Mouse (Mus musculus) olfactory bulb, adult 2 months (tissue): ENCODE measurements at regions not wholly inside any gene's neighbourhood (a gene's known extent, or its start where the extent isn't known, plus 50 kb on each side); places are given as distances from the start of the nearest gene placed in this dataset.

Experiments
- H3K27ac ChIP-seq: fragments of 200-500 bp; 2 replicates; pipeline ENCODE4 v1.5.1; 2012; ENCODE audit warnings: low read depth, low read length; ENCODE audit not compliant: insufficient read depth
- H3K4me1 ChIP-seq: fragments of 200-500 bp; 2 replicates; pipeline ENCODE4 v1.6.1; 2012; ENCODE audit warnings: low read length; ENCODE audit not compliant: control insufficient read depth, insufficient read depth
- H3K4me3 ChIP-seq: fragments of 200-500 bp; 2 replicates; pipeline ENCODE4 v1.5.1; 2012; ENCODE audit warnings: mild to moderate bottlenecking, low read depth, low read length, moderate library complexity; ENCODE audit not compliant: insufficient read depth
- CTCF ChIP-seq: fragments of 200-500 bp; IDR thresholded peaks from 2 replicates; pipeline ENCODE4 v1.5.1; 2012; ENCODE audit warnings: low read depth, mild to moderate bottlenecking, low read length, moderate library complexity; ENCODE audit not compliant: insufficient read depth
- POLR2A ChIP-seq: fragments of 200-500 bp; IDR thresholded peaks from 2 replicates; pipeline ENCODE4 v1.6.1; 2012; ENCODE audit warnings: mild to moderate bottlenecking, low read depth, low read length, moderate library complexity; ENCODE audit not compliant: insufficient read depth
- WGBS: fragments of 180-500 bp; shearing (Covaris S2); methylation state at CpG from one replicate; pipeline ENCODE4 v1.1.7; 2018; 5-methylcytosine and 5-hydroxymethylcytosine counted together

GRCm38 (mm10) chr12:56242803-56243202 lies 102.9 kb downstream of the Mbip start:
- Histone ChIP-seq H3K4me1 (no peaks in the 10 kb centered on the region), H3K4me3 (no peak overlapping the region), H3K27ac (no peak overlapping the region)
- WGBS = 74% methylated on average over 5 of the region's 5 CpGs
- TF ChIP-seq POLR2A (no peak), CTCF (no peak)

GRCm38 (mm10) chr12:56241735-56242134 lies 104.0 kb downstream of the Mbip start:
- 21% methylated on average over 5 of the region's 5 CpGs for WGBS
- H3K4me3 ChIP-seq = no peak overlapping the region
- H3K27ac ChIP-seq = no peak overlapping the region
- no peaks in the 10 kb centered on the region for H3K4me1 ChIP-seq
- TF ChIP-seq POLR2A (no peak), CTCF (no peak)

- TF ChIP-seq POLR2A = no peak
- H3K4me3 ChIP-seq = no peak overlapping the region
- no peaks in the 10 kb centered on the region for H3K4me1 ChIP-seq
- 74% methylated on average over 12 of the region's 12 CpGs for WGBS
- no peak overlapping the region for H3K27ac ChIP-seq
Observed at GRCm38 (mm10) chr12:56240206-56240605, 105.5 kb downstream of the Mbip start.

GRCm38 (mm10) chr12:56234571-56234970 lies 111.1 kb downstream of the Mbip start:
- Histone ChIP-seq H3K27ac (no peak overlapping the region), H3K4me1 (no peaks in the 10 kb centered on the region), H3K4me3 (no peak overlapping the region)
- WGBS = 82% methylated on average over 6 of the region's 6 CpGs
- TF ChIP-seq CTCF (no peak), POLR2A (no peak)

- Histone ChIP-seq H3K27ac (no peak overlapping the region), H3K4me1 (no peaks in the 10 kb centered on the region), H3K4me3 (no peak overlapping the region)
- TF ChIP-seq POLR2A (no peak), CTCF (no peak)
Observed at GRCm38 (mm10) chr12:56233209-56233608, 112.5 kb downstream of the Mbip start.

- Histone ChIP-seq H3K4me1 (no peaks in the 10 kb centered on the region), H3K27ac (no peak overlapping the region), H3K4me3 (no peak overlapping the region)
- 93% methylated on average over 3 of the region's 3 CpGs for WGBS
- TF ChIP-seq CTCF (no peak), POLR2A (no peak)
Observed at GRCm38 (mm10) chr12:56224142-56224895, 121.4 kb downstream of the Mbip start.

- TF ChIP-seq POLR2A = no peak
- no peak overlapping the region for H3K27ac ChIP-seq
- no peaks in the 10 kb centered on the region for H3K4me1 ChIP-seq
- 78% methylated on average over 3 of the region's 3 CpGs for WGBS
- no peak overlapping the region for H3K4me3 ChIP-seq
Observed at GRCm38 (mm10) chr12:56193524-56193923, 152.2 kb downstream of the Mbip start.

GRCm38 (mm10) chr12:56189562-56189961 lies 156.1 kb downstream of the Mbip start:
- no peaks in the 10 kb centered on the region for H3K4me1 ChIP-seq
- no peak overlapping the region for H3K27ac ChIP-seq
- 93% methylated on average over 12 of the region's 12 CpGs for WGBS
- TF ChIP-seq POLR2A = no peak
- no peak for TF ChIP-seq CTCF
- no peak overlapping the region for H3K4me3 ChIP-seq

GRCm38 (mm10) chr12:56160736-56161135 lies 185.0 kb downstream of the Mbip start:
- H3K4me3 ChIP-seq = no peak overlapping the region
- no peak overlapping the region for H3K27ac ChIP-seq
- H3K4me1 ChIP-seq = no peaks in the 10 kb centered on the region
- 77% methylated on average over 3 of the region's 3 CpGs for WGBS
- no peak for TF ChIP-seq POLR2A
- TF ChIP-seq CTCF = no peak

- TF ChIP-seq CTCF (no peak), POLR2A (no peak)
- no peak overlapping the region for H3K27ac ChIP-seq
- H3K4me3 ChIP-seq = no peak overlapping the region
- H3K4me1 ChIP-seq = no peaks in the 10 kb centered on the region
- 55% methylated on average over 1 of the region's 1 CpGs for WGBS
Observed at GRCm38 (mm10) chr12:56144359-56144758, 201.3 kb downstream of the Mbip start.

GRCm38 (mm10) chr12:56143789-56144188 lies 201.9 kb downstream of the Mbip start:
- Histone ChIP-seq H3K4me1 (no peaks in the 10 kb centered on the region), H3K4me3 (no peak overlapping the region), H3K27ac (no peak overlapping the region)
- 68% methylated on average over 2 of the region's 2 CpGs for WGBS
- TF ChIP-seq POLR2A = no peak
- TF ChIP-seq CTCF = no peak
